Mouse (Mus musculus) kidney, adult 2 months (tissue): ENCODE data around the gene Ccin.

ENCODE experiments used
- CTCF ChIP-seq: fragments of 200-500 bp; conservative IDR thresholded peaks from 2 replicates; pipeline ENCODE4 v1.5.1; 2011; ENCODE audit warnings: low read depth, mild to moderate bottlenecking, control low read depth, low read length, moderate library complexity, mixed read lengths; ENCODE audit not compliant: insufficient read depth, insufficient read length
- POLR2A ChIP-seq: fragments of 200-500 bp; IDR thresholded peaks from one replicate; pipeline ENCODE4 v1.6.1; 2011; ENCODE audit warnings: low read depth, low read length, control low read depth

- TF ChIP-seq POLR2A (no peak), CTCF (no peak)
Observed at GRCm38 (mm10) chr4:43976223-43976740, 7.0 kb upstream of the Ccin start.
